Mouse (Mus musculus) neural tube, embryonic 12.5 days (tissue): ENCODE data around the gene Wdr24. TPM values are rescaled to one million over a fixed set of nuclear protein-coding genes. Genes with fewer than 3 reads are reported as not detected.

Experiments
- ATAC-seq: fragments of 200-750 bp; cut with Nextera tagmentation; 2 replicates; pipeline ENCODE4 v1.8.0; 2017; ENCODE audit warnings: low read depth, mild to moderate bottlenecking, moderate TSS enrichment, moderate library complexity; ENCODE audit not compliant: low FRiP score
- H3K27ac ChIP-seq: fragments of 300-500 bp; sonication (generic); 2 replicates; pipeline ENCODE4 v1.5.1; 2016
- H3K27me3 ChIP-seq: fragments of 300-500 bp; sonication (generic); replicated peaks from 2 replicates; pipeline ENCODE4 v1.6.1; 2016; ENCODE audit warnings: mild to moderate bottlenecking
- H3K36me3 ChIP-seq: fragments of 300-500 bp; sonication (generic); 2 replicates; pipeline ENCODE4 v1.6.1; 2016; ENCODE audit warnings: mild to moderate bottlenecking
- H3K4me1 ChIP-seq: fragments of 300-500 bp; sonication (generic); 2 replicates; pipeline ENCODE4 v1.6.1; 2016
- H3K4me2 ChIP-seq: fragments of 300-500 bp; sonication (generic); replicated peaks from 2 replicates; pipeline ENCODE4 v1.6.1; 2016; ENCODE audit warnings: mild to moderate bottlenecking
- H3K4me3 ChIP-seq: fragments of 300-500 bp; sonication (generic); 2 replicates; pipeline ENCODE4 v1.5.1; 2016
- H3K9ac ChIP-seq: fragments of 300-500 bp; sonication (generic); 2 replicates; pipeline ENCODE4 v1.6.1; 2016; ENCODE audit warnings: mild to moderate bottlenecking
- H3K9me3 ChIP-seq: fragments of 300-500 bp; sonication (generic); 2 replicates; pipeline ENCODE4 v1.6.1; 2016; ENCODE audit warnings: mild to moderate bottlenecking
- WGBS: fragments of 180-500 bp; shearing (Covaris S2); methylation state at CpG from one replicate; pipeline ENCODE4 v1.1.7; 2016; 5-methylcytosine and 5-hydroxymethylcytosine counted together
- microRNA-seq: library from miRNA; unstranded; fragments of <30 nt; microRNA quantifications from one replicate; pipeline ENCODE4, GENCODE M21; 2017
- polyA plus RNA-seq: library from polyadenylated mRNA; unstranded; fragments of >200 nt; fragmentation: Nextera tagmentation; extraction: Ambion mirVana; gene quantifications from 2 replicates; pipeline ENCODE4 v1.2.1, GENCODE M21; 2016

Wdr24 gene
- polyA plus RNA-seq, 1 experiment from 2014 or later = 27.6 TPM

DNA sequence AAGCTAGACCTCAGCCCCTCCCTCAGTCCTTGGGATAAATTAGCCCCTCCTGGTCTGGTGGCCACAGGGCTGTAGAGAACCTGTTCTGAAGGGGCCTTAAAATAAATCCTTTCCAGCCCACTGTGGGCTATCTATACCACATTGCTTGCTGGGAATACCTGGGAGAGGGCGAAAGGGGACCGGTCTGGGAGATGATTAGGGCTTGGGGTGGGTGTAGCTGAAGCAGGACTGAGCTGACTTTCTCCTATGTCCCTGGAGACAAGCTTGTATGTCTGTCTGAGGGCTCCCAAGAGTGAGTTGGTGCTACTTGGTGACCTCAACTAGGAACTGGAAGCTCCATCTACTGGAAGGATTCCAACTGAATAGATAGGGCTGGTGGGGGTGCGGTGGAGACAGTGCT, 53.6 kb downstream of the Wdr24 start:
- 96% methylated on average over 3 of the region's 3 CpGs for WGBS
- Histone ChIP-seq H3K4me1 (peaks cover 36% of the 10 kb centered on the region), H3K27ac (no peak overlapping the region), H3K9ac (no peak overlapping the region), H3K9me3 (no peaks in the 10 kb centered on the region), H3K4me2 (peak overlapping the region; percentile 96; the same call in 1 of the 2 replicates), H3K27me3 (no peaks in the 10 kb centered on the region), H3K36me3 (peaks cover 27% of the 10 kb centered on the region), H3K4me3 (no peak overlapping the region)
- ATAC-seq = no peak

GRCm38 (mm10) chr17:25877741-25878610, 54.5 kb downstream of the Wdr24 start:
- peaks cover 36% of the 10 kb centered on the region for H3K4me1 ChIP-seq

More at GRCm38 (mm10) chr17:25877741-25878610, 54.5 kb downstream of the Wdr24 start:
- H3K4me2 ChIP-seq = no peak overlapping the region
- H3K9ac ChIP-seq = no peak overlapping the region
- no peak for ATAC-seq
- 92% methylated on average over 32 of the region's 32 CpGs for WGBS
- no peak overlapping the region for H3K4me3 ChIP-seq
- no peaks in the 10 kb centered on the region for H3K9me3 ChIP-seq
- H3K27ac ChIP-seq = no peak overlapping the region
- H3K36me3 ChIP-seq = peaks cover 36% of the 10 kb centered on the region
- H3K27me3 ChIP-seq = no peaks in the 10 kb centered on the region

Small RNAs within 50 kb of the gene (microRNA-seq; reads per million reads assigned to microRNA genes)
- gene Mir3082 (not detected), gene Mir6966 (not detected)

Other genes starting within 250 kb of the Wdr24 start
- 25.2 and 25.8 TPM in 2 replicates for gene Lmf1, start 244.5 kb upstream of the Wdr24 start, polyA plus RNA-seq
- gene Gng13, start 106.5 kb upstream of the Wdr24 start, polyA plus RNA-seq = 1.6 and 2.1 TPM in 2 replicates
- gene Chtf18, start 96.2 kb upstream of the Wdr24 start, polyA plus RNA-seq = 24.9 and 25.6 TPM in 2 replicates
- 20.5 and 22.1 TPM in 2 replicates for gene Rpusd1, start 96.0 kb upstream of the Wdr24 start, polyA plus RNA-seq
- not detected in 2 replicates for gene Mslnl, start 87.6 kb upstream of the Wdr24 start, polyA plus RNA-seq
- 0.27 and 0.38 TPM in 2 replicates for gene Msln, start 69.2 kb upstream of the Wdr24 start, polyA plus RNA-seq
- gene Narfl, start 49.9 kb upstream of the Wdr24 start, polyA plus RNA-seq = 25.5 and 29.2 TPM in 2 replicates
- gene Haghl, start 38.0 kb upstream of the Wdr24 start, polyA plus RNA-seq = 102 and 103 TPM in 2 replicates
- gene Ccdc78, start 37.0 kb upstream of the Wdr24 start, polyA plus RNA-seq = 0.33 and 0.57 TPM in 2 replicates
- gene Fam173a, start 30.7 kb upstream of the Wdr24 start, polyA plus RNA-seq = 75.3 and 84.6 TPM in 2 replicates
- 1.0 and 1.9 TPM in 2 replicates for gene AC134908.4, start 28.0 kb upstream of the Wdr24 start, polyA plus RNA-seq
- gene Metrn, start 26.5 kb upstream of the Wdr24 start, polyA plus RNA-seq = 80.7 and 92.0 TPM in 2 replicates
- gene Fbxl16, start 14.5 kb upstream of the Wdr24 start, polyA plus RNA-seq = 25.8 and 27.0 TPM in 2 replicates
- gene Jmjd8, start 5.2 kb downstream of the Wdr24 start, polyA plus RNA-seq = 67.7 and 72.6 TPM in 2 replicates
- 293 and 301 TPM in 2 replicates for gene Stub1, start 9.8 kb downstream of the Wdr24 start, polyA plus RNA-seq
- gene Rhbdl1, start 13.7 kb downstream of the Wdr24 start, polyA plus RNA-seq = 8.1 and 8.6 TPM in 2 replicates
- 3.9 and 4.8 TPM in 2 replicates for gene Gm20683, start 18.1 kb downstream of the Wdr24 start, polyA plus RNA-seq
- 18.4 and 20.1 TPM in 2 replicates for gene Rhot2, start 21.2 kb downstream of the Wdr24 start, polyA plus RNA-seq
- gene Wdr90, start 37.9 kb downstream of the Wdr24 start, polyA plus RNA-seq = 23.6 and 24.9 TPM in 2 replicates
- gene Mcrip2, start 45.1 kb downstream of the Wdr24 start, polyA plus RNA-seq = 6.8 and 7.2 TPM in 2 replicates
- gene Mettl26, start 51.4 kb downstream of the Wdr24 start, polyA plus RNA-seq = 52.0 and 56.9 TPM in 2 replicates
- 0.63 and 0.86 TPM in 2 replicates for gene Wfikkn1, start 57.2 kb downstream of the Wdr24 start, polyA plus RNA-seq
- gene Rab40c, start 96.1 kb downstream of the Wdr24 start, polyA plus RNA-seq = 47.7 and 49.3 TPM in 2 replicates
- gene Pigq, start 121.3 kb downstream of the Wdr24 start, polyA plus RNA-seq = 54.7 and 57.3 TPM in 2 replicates
- 0.11 and 0.14 TPM in 2 replicates for gene Nhlrc4, start 121.3 kb downstream of the Wdr24 start, polyA plus RNA-seq
- 0.08 TPM in 2 replicates for gene A930017K11Rik, start 128.9 kb downstream of the Wdr24 start, polyA plus RNA-seq
- gene Capn15, start 162.2 kb downstream of the Wdr24 start, polyA plus RNA-seq = 28.2 and 31.5 TPM in 2 replicates
- 33.8 and 36.7 TPM in 2 replicates for gene Rab11fip3, start 245.9 kb downstream of the Wdr24 start, polyA plus RNA-seq